Mouse (Mus musculus) myocyte (in vitro differentiated cells): ENCODE data around the gene Sirt6. TPM values are rescaled to one million over a fixed set of nuclear protein-coding genes. Genes with fewer than 3 reads are reported as not detected.
A peak's percentile ranks its signal among the peaks of the same experiment; 100 is the strongest.

ENCODE experiments used
- H3K27me3 ChIP-seq: one replicate; pipeline ENCODE4 v1.6.1; 2011; ENCODE audit not compliant: control insufficient read depth, insufficient read depth, insufficient read length
- H3K36me3 ChIP-seq: one replicate; pipeline ENCODE4 v1.6.1; 2011; ENCODE audit not compliant: control insufficient read depth, insufficient read depth
- H3K4me2 ChIP-seq: one replicate; pipeline ENCODE4 v1.6.1; 2011; ENCODE audit warnings: low read depth, control low read depth
- H3K4me3 ChIP-seq: one replicate; pipeline ENCODE4 v1.5.1; 2011; ENCODE audit warnings: mild to moderate bottlenecking, control low read depth, moderate library complexity
- H3K79me2 ChIP-seq: one replicate; pipeline ENCODE4 v1.6.1; 2011; ENCODE audit not compliant: control insufficient read depth, insufficient read depth
- H3ac ChIP-seq: one replicate; pipeline ENCODE4 v1.6.1; 2011; ENCODE audit not compliant: control insufficient read depth, insufficient read length
- CEBPB ChIP-seq: IDR thresholded peaks from 2 replicates; pipeline ENCODE4 v1.6.1; 2011; ENCODE audit warnings: mild to moderate bottlenecking, moderate library complexity; ENCODE audit not compliant: poor library complexity, insufficient read depth, severe bottlenecking
- E2F4 ChIP-seq: IDR thresholded peaks from one replicate; pipeline ENCODE4 v1.6.1; 2011; ENCODE audit warnings: mild to moderate bottlenecking, control low read depth, moderate library complexity; ENCODE audit not compliant: insufficient read depth
- MAX ChIP-seq: IDR thresholded peaks from one replicate; pipeline ENCODE4 v1.6.1; 2011; ENCODE audit warnings: low read depth, mild to moderate bottlenecking, control low read depth
- MYOD1 ChIP-seq, 3 experiments: IDR thresholded peaks; one replicate each; pipeline ENCODE4 v1.6.1; 2011; ENCODE audit warnings: control low read depth in 2 of 3, low read depth in 2 of 3, mild to moderate bottlenecking in 2 of 3, moderate library complexity in 1 of 3; ENCODE audit not compliant: insufficient read length in 2 of 3, control insufficient read depth in 1 of 3
- MYOG ChIP-seq, 3 experiments: IDR thresholded peaks; one replicate each; pipeline ENCODE4 v1.6.1; 2011; ENCODE audit warnings: control low read depth in 2 of 3, low read depth in 2 of 3, mild to moderate bottlenecking in 2 of 3; ENCODE audit not compliant: insufficient read length in 2 of 3, control insufficient read depth in 1 of 3, insufficient read depth in 1 of 3
- POLR2A ChIP-seq: IDR thresholded peaks from one replicate; pipeline ENCODE4 v1.6.1; 2011; ENCODE audit warnings: low read depth, mild to moderate bottlenecking, control low read depth, moderate library complexity; ENCODE audit not compliant: insufficient read length
- POLR2AphosphoS2 ChIP-seq: IDR thresholded peaks from one replicate; pipeline ENCODE4 v1.6.1; 2011; ENCODE audit warnings: low read depth, control low read depth; ENCODE audit not compliant: insufficient read length
- REST ChIP-seq: IDR thresholded peaks from one replicate; pipeline ENCODE4 v1.6.1; 2011; ENCODE audit warnings: mild to moderate bottlenecking, control low read depth, moderate library complexity; ENCODE audit not compliant: insufficient read depth, insufficient read length
- SRF ChIP-seq: IDR thresholded peaks from one replicate; pipeline ENCODE4 v1.6.1; 2011; ENCODE audit warnings: low read depth; ENCODE audit not compliant: control insufficient read depth, insufficient read length
- TCF12 ChIP-seq: IDR thresholded peaks from one replicate; pipeline ENCODE4 v1.6.1; 2011; ENCODE audit warnings: mild to moderate bottlenecking, control low read depth; ENCODE audit not compliant: poor library complexity, insufficient read depth, severe bottlenecking
- TCF3 ChIP-seq: IDR thresholded peaks from one replicate; pipeline ENCODE4 v1.6.1; 2011; ENCODE audit warnings: low read depth, control low read depth; ENCODE audit not compliant: insufficient read length
- USF1 ChIP-seq: IDR thresholded peaks from one replicate; pipeline ENCODE4 v1.6.1; 2011; ENCODE audit warnings: low read depth, mild to moderate bottlenecking, control low read depth, moderate library complexity
- polyA plus RNA-seq: library from polyadenylated mRNA; unstranded; fragments of >200 nt; fragmentation: generic; extraction: Trizol; gene quantifications from one replicate; pipeline ENCODE4 v1.2.1, GENCODE M21; 2012; ENCODE audit warnings: missing spikeins

Sirt6 gene
- polyA plus RNA-seq, 1 experiment = 28.0 TPM

- Histone ChIP-seq H3ac (no peak overlapping the region), H3K4me3 (peak overlapping the region; percentile 14)
- TF ChIP-seq TCF12 (no peak), CEBPB (peak; percentile 90), MYOD1 (IDR thresholded peaks at IDR 0.05; ENCODE audit: control insufficient read depth in 1 of 3, insufficient read length in 2 of 3, low read depth in 2 of 3) (no peak), USF1 (no peak)
Observed at GRCm38 (mm10) chr10:81596611-81597010, 31.0 kb downstream of the Sirt6 start.

GRCm38 (mm10) chr10:81595599-81595998 is 32.0 kb downstream of the Sirt6 start:
- Histone ChIP-seq H3K27me3 (no peaks in the 10 kb centered on the region), H3K4me2 (peak overlapping the region; percentile 80), H3ac (no peak overlapping the region), H3K36me3 (no peaks in the 10 kb centered on the region), H3K79me2 (no peaks in the 10 kb centered on the region), H3K4me3 (no peak overlapping the region)
- TF ChIP-seq MYOD1 (IDR thresholded peaks at IDR 0.05; ENCODE audit: control insufficient read depth in 1 of 3, insufficient read length in 2 of 3, low read depth in 2 of 3) = no peak
- no peak for TF ChIP-seq E2F4
- TF ChIP-seq TCF3 = no peak
- no peak for TF ChIP-seq MYOG (IDR thresholded peaks at IDR 0.05; ENCODE audit: control insufficient read depth in 1 of 3, insufficient read depth in 1 of 3, insufficient read length in 2 of 3, low read depth in 2 of 3)
- no peak for TF ChIP-seq REST

More at GRCm38 (mm10) chr10:81596611-81597010, 31.0 kb downstream of the Sirt6 start:
- H3K36me3 ChIP-seq = no peaks in the 10 kb centered on the region
- H3K4me2 ChIP-seq = peak overlapping the region; percentile 80
- H3K27me3 ChIP-seq = no peaks in the 10 kb centered on the region
- no peaks in the 10 kb centered on the region for H3K79me2 ChIP-seq

GRCm38 (mm10) chr10:81593935-81594334 is 33.7 kb downstream of the Sirt6 start:
- no peak overlapping the region for H3K4me2 ChIP-seq
- no peaks in the 10 kb centered on the region for H3K79me2 ChIP-seq
- no peaks in the 10 kb centered on the region for H3K36me3 ChIP-seq
- H3K27me3 ChIP-seq = no peaks in the 10 kb centered on the region
- no peak overlapping the region for H3ac ChIP-seq
- H3K4me3 ChIP-seq = no peak overlapping the region
- TF ChIP-seq MYOG (IDR thresholded peaks at IDR 0.05; ENCODE audit: control insufficient read depth in 1 of 3, insufficient read depth in 1 of 3, insufficient read length in 2 of 3, low read depth in 2 of 3) (no peak), SRF (no peak), MAX (no peak), TCF12 (no peak), CEBPB (no peak), MYOD1 (IDR thresholded peaks at IDR 0.05; ENCODE audit: control insufficient read depth in 1 of 3, insufficient read length in 2 of 3, low read depth in 2 of 3) (no peak), POLR2A (no peak), REST (no peak), E2F4 (no peak), POLR2AphosphoS2 (no peak), TCF3 (no peak), USF1 (no peak)

GRCm38 (mm10) chr10:81593223-81593622 is 34.4 kb downstream of the Sirt6 start:
- Histone ChIP-seq H3K36me3 (no peaks in the 10 kb centered on the region), H3ac (no peak overlapping the region), H3K4me3 (no peak overlapping the region), H3K79me2 (no peaks in the 10 kb centered on the region), H3K4me2 (no peak overlapping the region), H3K27me3 (no peaks in the 10 kb centered on the region)
- no peak for TF ChIP-seq REST
- no peak for TF ChIP-seq USF1
- TF ChIP-seq MAX = no peak
- TF ChIP-seq TCF3 = no peak
- no peak for TF ChIP-seq TCF12
- no peak for TF ChIP-seq SRF
- no peak for TF ChIP-seq E2F4
- TF ChIP-seq POLR2A = no peak
- no peak for TF ChIP-seq MYOG (IDR thresholded peaks at IDR 0.05; ENCODE audit: control insufficient read depth in 1 of 3, insufficient read depth in 1 of 3, insufficient read length in 2 of 3, low read depth in 2 of 3)
- TF ChIP-seq MYOD1 (IDR thresholded peaks at IDR 0.05; ENCODE audit: control insufficient read depth in 1 of 3, insufficient read length in 2 of 3, low read depth in 2 of 3) = no peak
- TF ChIP-seq POLR2AphosphoS2 = no peak
- TF ChIP-seq CEBPB = no peak

- TF ChIP-seq TCF3 = no peak
- no peak for TF ChIP-seq CEBPB
- TF ChIP-seq MAX = no peak
- no peak for TF ChIP-seq REST
- no peak for TF ChIP-seq MYOD1 (IDR thresholded peaks at IDR 0.05; ENCODE audit: control insufficient read depth in 1 of 3, insufficient read length in 2 of 3, low read depth in 2 of 3)
- no peak for TF ChIP-seq TCF12
- TF ChIP-seq SRF = no peak
- no peak for TF ChIP-seq E2F4
- no peak for TF ChIP-seq MYOG (IDR thresholded peaks at IDR 0.05; ENCODE audit: control insufficient read depth in 1 of 3, insufficient read depth in 1 of 3, insufficient read length in 2 of 3, low read depth in 2 of 3)
- Histone ChIP-seq H3K4me2 (no peak overlapping the region), H3K4me3 (no peak overlapping the region), H3K27me3 (no peaks in the 10 kb centered on the region), H3ac (no peak overlapping the region), H3K79me2 (no peaks in the 10 kb centered on the region), H3K36me3 (no peaks in the 10 kb centered on the region)
Observed at GRCm38 (mm10) chr10:81592631-81593030, 35.0 kb downstream of the Sirt6 start.
